Mouse (Mus musculus): ENCODE data around the gene Nrxn1. TPM values are rescaled to one million over a fixed set of nuclear protein-coding genes. Genes with fewer than 3 reads are reported as not detected.
A peak's percentile ranks its signal among the peaks of the same experiment; 100 is the strongest.

Nrxn1 gene
- polyA plus RNA-seq, 1 experiment from 2014 or later, result 7.1 TPM

DNA sequence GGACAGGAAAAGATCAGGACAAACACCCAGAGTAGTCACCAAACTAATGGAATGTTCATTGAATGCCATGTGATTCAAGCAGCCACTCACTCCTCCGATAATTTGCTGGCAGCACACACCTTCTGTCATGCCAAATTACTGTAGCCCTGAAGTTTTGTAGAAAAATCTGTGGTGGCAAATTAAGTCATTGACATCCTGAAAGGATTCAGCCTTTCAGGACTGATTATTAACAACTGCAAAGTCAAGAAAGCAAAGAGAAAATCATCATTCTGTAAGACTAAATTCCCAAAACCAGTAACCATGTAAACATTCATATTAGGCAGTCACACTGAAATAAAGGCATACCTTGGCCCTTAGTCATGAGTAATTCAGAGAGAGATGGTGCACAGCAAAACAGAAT is 662.7 kb downstream of the Nrxn1 start:
- 77% methylated on average over 1 of the region's 1 CpGs for WGBS
- H3K36me3 ChIP-seq, result no peaks in the 10 kb centered on the region
- ATAC-seq (ENCODE audit: insufficient read depth, low FRiP score, low read depth), result no peak

DNA sequence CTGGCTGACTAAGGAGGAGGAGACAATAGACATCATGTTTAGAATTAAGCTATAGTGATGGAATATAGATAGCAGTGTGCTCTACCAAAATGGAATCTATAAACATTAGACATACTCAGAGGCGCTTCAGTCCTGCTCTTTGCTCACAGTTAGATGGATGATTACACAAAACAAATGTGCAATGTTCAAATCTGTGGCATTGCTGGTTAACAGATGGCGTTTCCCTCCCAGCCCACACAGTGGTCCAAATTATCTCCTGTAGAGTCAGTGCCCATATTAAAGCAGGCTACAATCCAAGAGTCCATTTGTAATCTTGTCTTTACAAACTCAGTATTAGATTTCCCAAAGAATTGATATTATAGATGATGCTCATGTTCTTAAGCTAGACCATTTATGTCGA is 666.9 kb downstream of the Nrxn1 start:
- Histone ChIP-seq H3K9ac (no peak overlapping the region), H3K9me3 (no peaks in the 10 kb centered on the region), H3K4me3 (replicated peaks) (no peak overlapping the region), H3K4me2 (no peak overlapping the region), H3K4me1 (no peaks in the 10 kb centered on the region), H3K36me3 (no peaks in the 10 kb centered on the region), H3K27ac (no peak overlapping the region), H3K27me3 (replicated peaks) (no peaks in the 10 kb centered on the region)
- 78% methylated on average over 3 of the region's 3 CpGs for WGBS
- ATAC-seq (ENCODE audit: insufficient read depth, low FRiP score, low read depth), result no peak

More for the DNA sequence above, 662.7 kb downstream of the Nrxn1 start:
- Histone ChIP-seq H3K27me3 (replicated peaks) (no peaks in the 10 kb centered on the region), H3K9me3 (no peaks in the 10 kb centered on the region), H3K9ac (no peak overlapping the region), H3K4me3 (replicated peaks) (no peak overlapping the region), H3K4me2 (no peak overlapping the region), H3K4me1 (no peaks in the 10 kb centered on the region), H3K27ac (no peak overlapping the region)

DNA sequence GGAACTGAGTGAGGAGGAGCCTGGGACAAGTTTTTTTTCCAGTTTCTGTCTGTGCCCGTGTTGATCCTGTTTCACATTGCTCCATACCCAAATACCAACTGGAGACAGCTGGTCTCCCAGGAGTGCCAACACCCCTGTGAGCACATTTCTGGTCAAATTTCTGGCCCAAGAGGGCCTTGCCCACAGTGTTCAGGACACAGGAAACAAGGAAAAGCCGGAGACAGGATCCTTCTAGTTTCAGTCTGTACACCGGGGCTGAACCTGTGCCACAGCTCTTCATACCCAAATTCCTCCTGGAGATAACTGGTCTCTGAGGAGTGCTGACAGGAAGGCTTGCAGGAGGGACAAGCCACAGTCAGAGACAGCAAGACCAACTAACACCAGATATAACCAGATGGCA is 670.3 kb downstream of the Nrxn1 start:
- Histone ChIP-seq H3K4me1 (no peaks in the 10 kb centered on the region), H3K9ac (no peak overlapping the region), H3K36me3 (no peaks in the 10 kb centered on the region), H3K27ac (no peak overlapping the region), H3K4me2 (no peak overlapping the region), H3K4me3 (replicated peaks) (no peak overlapping the region), H3K27me3 (replicated peaks) (no peaks in the 10 kb centered on the region), H3K9me3 (no peaks in the 10 kb centered on the region)
- no peak for ATAC-seq (ENCODE audit: insufficient read depth, low FRiP score, low read depth)
- WGBS, result 83% methylated on average over 3 of the region's 3 CpGs

DNA sequence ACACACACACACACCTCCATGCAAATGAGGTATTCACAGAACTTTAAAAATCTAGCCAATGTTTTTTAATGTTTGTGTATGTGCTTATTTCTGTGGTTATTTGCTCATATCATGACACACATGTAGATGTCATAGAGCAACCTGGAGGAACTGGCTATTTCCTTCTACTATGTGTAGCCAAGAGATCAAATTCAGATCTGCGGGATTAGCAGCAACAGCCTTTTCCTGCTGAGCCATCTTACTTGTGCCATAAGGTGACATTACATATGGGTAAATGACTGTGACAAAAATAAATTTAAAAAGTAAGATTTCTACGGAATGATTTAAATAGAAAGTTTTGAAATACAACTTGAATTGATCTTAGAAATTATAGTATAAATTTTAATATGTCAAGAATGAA is 672.1 kb downstream of the Nrxn1 start:
- ATAC-seq (ENCODE audit: insufficient read depth, low FRiP score, low read depth), result no peak
- Histone ChIP-seq H3K9ac (no peak overlapping the region), H3K4me2 (no peak overlapping the region), H3K9me3 (no peaks in the 10 kb centered on the region), H3K36me3 (no peaks in the 10 kb centered on the region), H3K4me3 (replicated peaks) (no peak overlapping the region), H3K27me3 (replicated peaks) (no peaks in the 10 kb centered on the region), H3K4me1 (no peaks in the 10 kb centered on the region), H3K27ac (no peak overlapping the region)
- 84% methylated on average over 2 of the region's 2 CpGs for WGBS

DNA sequence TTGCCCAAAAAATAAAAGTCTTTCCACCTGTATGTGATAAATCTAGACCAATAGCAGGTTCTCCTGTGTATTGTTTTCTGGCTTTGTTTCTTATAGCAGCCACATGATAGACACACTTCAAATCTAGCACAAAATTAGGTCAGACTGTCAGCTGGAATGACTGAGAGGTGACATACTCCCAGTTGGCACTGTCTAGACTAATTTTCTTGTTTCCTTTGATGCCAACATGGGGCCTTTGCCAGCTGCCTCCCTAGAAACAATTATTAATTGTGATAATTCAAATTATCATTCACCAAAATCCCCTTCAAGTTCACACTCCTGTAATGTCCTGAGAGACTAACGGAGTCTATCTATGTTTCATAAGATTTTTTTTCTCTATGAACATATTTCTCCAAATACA is 673.3 kb downstream of the Nrxn1 start:
- no peaks in the 10 kb centered on the region for H3K36me3 ChIP-seq
- WGBS, result 91% methylated on average over 1 of the region's 1 CpGs
- no peak overlapping the region for H3K4me2 ChIP-seq
- H3K9me3 ChIP-seq, result no peaks in the 10 kb centered on the region
- ATAC-seq (ENCODE audit: insufficient read depth, low FRiP score, low read depth), result no peak
- H3K4me1 ChIP-seq, result no peaks in the 10 kb centered on the region
- H3K27me3 ChIP-seq (replicated peaks), result no peaks in the 10 kb centered on the region
- H3K4me3 ChIP-seq (replicated peaks), result no peak overlapping the region
- no peak overlapping the region for H3K27ac ChIP-seq
- H3K9ac ChIP-seq, result no peak overlapping the region

DNA sequence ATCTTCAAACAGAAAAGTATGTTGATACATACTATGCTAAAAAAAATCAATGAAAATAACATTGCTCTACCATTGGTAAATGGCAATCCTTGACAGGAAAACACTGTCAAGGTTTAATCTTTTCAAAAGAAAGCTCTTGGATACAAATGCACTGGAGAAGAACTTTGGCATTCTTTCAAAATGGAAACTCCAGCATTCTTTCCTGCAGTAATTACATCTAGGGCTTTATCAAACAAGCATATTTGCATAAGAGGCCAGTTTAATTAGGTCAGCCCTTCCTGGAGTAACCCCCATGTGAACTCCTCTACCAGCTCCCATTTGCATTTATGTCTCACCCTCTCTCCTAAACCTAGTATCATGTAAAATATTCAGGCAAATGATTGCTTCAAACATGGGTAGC is 696.5 kb downstream of the Nrxn1 start:
- Histone ChIP-seq H3K9ac (no peak overlapping the region), H3K36me3 (no peaks in the 10 kb centered on the region), H3K4me3 (replicated peaks) (no peak overlapping the region), H3K4me2 (no peak overlapping the region), H3K9me3 (no peaks in the 10 kb centered on the region), H3K27ac (no peak overlapping the region), H3K27me3 (replicated peaks) (no peaks in the 10 kb centered on the region), H3K4me1 (no peaks in the 10 kb centered on the region)
- ATAC-seq (ENCODE audit: insufficient read depth, low FRiP score, low read depth), result no peak

DNA sequence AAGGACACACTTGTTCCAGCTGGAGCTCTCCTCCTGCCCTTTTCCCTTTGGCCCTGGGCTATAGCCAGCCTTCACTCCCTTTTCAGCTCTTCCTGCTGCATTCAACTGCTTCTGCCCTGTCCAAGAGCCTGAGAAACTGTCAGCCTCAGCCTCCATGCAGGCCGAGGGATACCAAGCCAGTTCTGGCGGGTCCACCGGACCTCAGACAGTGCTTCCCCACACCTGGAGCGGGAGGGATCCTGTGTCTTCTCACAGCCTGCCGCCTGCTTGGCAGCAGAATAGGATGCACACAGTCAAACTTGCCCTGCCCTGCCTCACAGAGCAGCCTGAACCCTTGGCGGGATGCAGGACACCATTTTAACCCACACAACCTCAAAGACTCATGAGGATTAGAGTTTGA is 698.3 kb downstream of the Nrxn1 start:
- no peaks in the 10 kb centered on the region for H3K27me3 ChIP-seq (replicated peaks)
- no peaks in the 10 kb centered on the region for H3K4me1 ChIP-seq
- H3K4me2 ChIP-seq, result no peak overlapping the region
- H3K4me3 ChIP-seq (replicated peaks), result no peak overlapping the region
- WGBS, result 85% methylated on average over 6 of the region's 6 CpGs
- no peaks in the 10 kb centered on the region for H3K36me3 ChIP-seq
- no peak overlapping the region for H3K9ac ChIP-seq
- no peak for ATAC-seq (ENCODE audit: insufficient read depth, low FRiP score, low read depth)
- H3K9me3 ChIP-seq, result no peaks in the 10 kb centered on the region
- H3K27ac ChIP-seq, result no peak overlapping the region

DNA sequence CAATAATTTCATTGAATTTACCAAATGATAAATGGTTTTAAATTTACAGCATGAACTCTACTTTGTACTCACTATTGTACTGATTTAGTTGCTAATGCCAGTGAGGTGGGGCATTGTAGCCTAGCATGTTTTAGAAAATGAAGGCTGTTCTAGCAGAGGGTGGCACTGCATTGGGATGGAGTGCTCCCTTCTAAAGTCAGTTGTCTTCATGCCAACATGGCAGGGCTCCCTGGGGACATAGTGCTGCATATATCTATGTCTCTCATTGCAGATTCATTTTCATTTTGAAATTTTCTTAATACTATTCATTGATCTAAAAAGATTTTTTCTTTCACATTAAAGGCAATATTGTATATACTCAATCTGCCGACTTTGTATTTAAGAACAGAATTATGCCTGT is 700.1 kb downstream of the Nrxn1 start:
- ATAC-seq (ENCODE audit: insufficient read depth, low FRiP score, low read depth), result no peak
- Histone ChIP-seq H3K9me3 (no peaks in the 10 kb centered on the region), H3K27ac (no peak overlapping the region), H3K36me3 (no peaks in the 10 kb centered on the region), H3K4me3 (replicated peaks) (no peak overlapping the region), H3K4me1 (no peaks in the 10 kb centered on the region), H3K27me3 (replicated peaks) (no peaks in the 10 kb centered on the region), H3K9ac (no peak overlapping the region), H3K4me2 (no peak overlapping the region)
- WGBS, result 93% methylated on average over 1 of the region's 1 CpGs

DNA sequence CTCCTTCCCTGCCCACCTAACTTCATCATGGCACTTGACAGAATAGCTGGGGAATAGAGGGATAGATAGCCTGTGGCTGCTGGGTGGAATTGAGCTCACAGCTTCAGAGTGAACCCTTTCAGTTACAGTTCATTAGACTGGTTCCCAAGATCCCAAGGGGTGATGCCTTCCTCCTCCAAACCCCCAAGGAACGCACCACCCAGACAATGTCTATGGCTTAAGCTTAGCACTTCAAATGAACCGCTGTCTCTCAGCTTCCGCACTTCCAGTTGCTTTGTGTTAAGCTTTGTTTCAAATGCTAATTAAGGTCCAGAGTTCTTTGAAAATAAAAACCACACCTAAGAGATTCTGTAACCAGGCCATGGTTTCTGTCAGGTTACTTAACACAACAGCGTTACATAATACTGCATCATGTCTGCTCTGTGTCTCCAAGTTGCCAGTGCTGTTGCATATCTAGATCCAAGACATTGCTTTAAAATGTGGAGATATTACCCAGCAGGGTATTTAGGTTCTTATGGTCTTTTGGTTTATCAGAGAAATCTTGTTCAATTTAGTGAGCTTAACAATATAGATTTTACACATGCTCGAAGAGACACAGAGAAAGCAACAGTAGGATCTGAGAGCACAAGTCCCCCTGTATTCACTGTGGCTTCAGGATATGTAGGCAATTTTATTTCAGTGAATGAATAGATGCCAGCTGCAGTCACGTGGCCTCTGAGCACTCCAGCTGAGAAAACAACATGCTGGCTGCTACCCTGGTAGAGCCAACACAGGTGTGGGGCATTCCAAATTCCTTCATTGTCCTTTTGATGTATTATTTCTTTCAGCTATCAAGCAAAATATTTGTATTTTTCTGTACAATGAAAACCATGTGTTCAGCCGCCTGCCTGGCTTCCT is 702.3 kb downstream of the Nrxn1 start:
- WGBS, result 57% methylated on average over 7 of the region's 7 CpGs
- Histone ChIP-seq H3K9ac (no peak overlapping the region), H3K36me3 (no peaks in the 10 kb centered on the region), H3K4me1 (no peaks in the 10 kb centered on the region), H3K4me2 (no peak overlapping the region), H3K4me3 (replicated peaks) (no peak overlapping the region), H3K9me3 (no peaks in the 10 kb centered on the region), H3K27me3 (replicated peaks) (no peaks in the 10 kb centered on the region), H3K27ac (no peak overlapping the region)
- no peak for ATAC-seq (ENCODE audit: insufficient read depth, low FRiP score, low read depth)

DNA sequence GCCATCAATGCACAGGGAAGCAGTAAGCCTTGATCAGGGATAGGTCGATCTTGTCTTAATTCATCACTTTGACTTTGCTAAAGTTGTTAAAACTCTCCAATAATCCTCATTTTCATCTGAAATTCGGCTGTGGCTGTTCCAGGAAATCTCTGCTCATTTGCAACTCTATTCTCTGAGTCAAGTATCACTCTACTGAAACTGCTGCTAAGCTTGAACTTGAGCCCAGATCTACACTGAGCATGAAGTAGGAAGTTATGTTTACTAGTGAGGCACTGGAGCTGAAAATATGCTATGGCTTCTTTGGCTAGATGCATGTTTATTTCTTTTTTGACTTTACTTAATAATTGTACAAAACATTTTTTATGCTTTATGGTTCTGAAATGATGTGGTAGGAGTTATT is 708.0 kb downstream of the Nrxn1 start:
- WGBS, result 67% methylated on average over 2 of the region's 2 CpGs
- ATAC-seq (ENCODE audit: insufficient read depth, low FRiP score, low read depth), result no peak
- H3K27me3 ChIP-seq (replicated peaks), result no peaks in the 10 kb centered on the region
- H3K4me2 ChIP-seq, result no peak overlapping the region
- H3K9ac ChIP-seq, result no peak overlapping the region
- H3K36me3 ChIP-seq, result no peaks in the 10 kb centered on the region
- H3K9me3 ChIP-seq, result no peaks in the 10 kb centered on the region
- no peak overlapping the region for H3K27ac ChIP-seq
- no peaks in the 10 kb centered on the region for H3K4me1 ChIP-seq
- H3K4me3 ChIP-seq (replicated peaks), result no peak overlapping the region

DNA sequence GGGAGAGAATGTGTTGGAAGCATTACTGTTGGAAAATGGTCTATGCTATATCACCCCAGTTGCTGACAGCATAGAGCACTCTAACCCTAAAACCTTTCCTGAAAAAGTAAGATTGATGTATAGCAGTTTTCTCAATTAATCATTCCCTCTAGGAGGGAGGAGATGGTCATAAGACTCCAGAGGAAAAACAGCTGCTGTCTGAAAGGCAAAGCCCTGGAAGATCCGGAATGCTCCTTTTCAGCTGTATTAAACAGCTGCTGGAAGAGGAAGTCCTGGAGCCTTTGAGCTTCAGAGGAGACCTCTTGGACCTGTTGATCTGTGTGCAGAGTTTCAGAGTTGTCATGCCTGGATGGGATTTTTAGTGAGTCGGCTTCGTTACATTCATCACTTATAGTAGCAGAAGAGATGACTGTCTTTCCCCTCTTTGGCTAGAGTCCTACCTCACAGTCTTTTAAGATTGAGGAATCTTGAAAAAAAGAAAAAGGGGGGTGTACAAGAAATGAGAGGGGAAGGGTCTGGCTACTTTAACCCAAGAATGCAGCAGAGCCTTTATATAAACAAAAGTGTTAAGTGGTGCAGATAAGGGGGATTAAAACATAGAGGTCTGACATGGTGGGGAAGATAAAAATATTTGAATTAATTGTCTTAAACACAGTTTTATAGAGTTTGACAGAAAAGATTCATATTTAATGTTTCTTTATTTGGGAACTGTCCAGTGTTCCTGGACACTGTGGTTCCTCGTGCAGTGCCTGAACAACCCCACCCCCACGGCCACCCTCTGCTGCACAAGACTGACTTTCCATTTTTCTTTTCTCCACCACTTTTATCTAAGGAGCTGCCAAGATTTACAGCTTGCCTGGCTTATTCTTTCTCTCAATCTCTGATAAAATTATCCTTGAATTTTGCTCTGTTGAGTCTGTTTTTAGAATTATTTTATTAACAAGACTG is 710.1 kb downstream of the Nrxn1 start:
- no peaks in the 10 kb centered on the region for H3K4me1 ChIP-seq
- H3K4me2 ChIP-seq, result no peak overlapping the region
- no peaks in the 10 kb centered on the region for H3K36me3 ChIP-seq
- no peak overlapping the region for H3K4me3 ChIP-seq (replicated peaks)
- no peaks in the 10 kb centered on the region for H3K9me3 ChIP-seq
- 31% methylated on average over 5 of the region's 5 CpGs for WGBS
- no peaks in the 10 kb centered on the region for H3K27me3 ChIP-seq (replicated peaks)
- no peak overlapping the region for H3K9ac ChIP-seq
- no peak overlapping the region for H3K27ac ChIP-seq
- peak; percentile 60; the same call in 1 of the 2 replicates for ATAC-seq (ENCODE audit: insufficient read depth, low FRiP score, low read depth)

DNA sequence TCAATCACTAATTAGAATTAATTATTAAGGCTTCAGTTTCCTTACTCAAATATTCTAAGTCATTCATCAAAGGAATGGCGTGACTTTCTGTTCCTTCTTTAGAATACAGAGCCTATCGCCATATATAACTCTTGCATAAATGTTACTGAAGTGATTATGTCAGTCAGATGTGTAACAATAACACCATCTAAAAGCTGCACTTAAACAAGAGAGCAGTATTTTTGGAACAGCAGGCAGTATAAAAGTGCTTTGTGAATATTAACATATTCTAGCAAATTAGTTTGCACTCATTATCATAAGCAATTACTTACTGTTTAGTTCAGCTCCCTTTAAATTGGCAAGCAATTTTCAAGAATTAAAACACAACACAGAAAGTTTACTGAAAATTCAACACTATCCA is 716.3 kb downstream of the Nrxn1 start:
- Histone ChIP-seq H3K36me3 (no peaks in the 10 kb centered on the region), H3K27ac (no peak overlapping the region), H3K4me2 (no peak overlapping the region), H3K9ac (no peak overlapping the region), H3K9me3 (no peaks in the 10 kb centered on the region), H3K4me1 (no peaks in the 10 kb centered on the region), H3K4me3 (replicated peaks) (no peak overlapping the region), H3K27me3 (replicated peaks) (no peaks in the 10 kb centered on the region)
- ATAC-seq (ENCODE audit: insufficient read depth, low FRiP score, low read depth), result no peak
- WGBS, result 81% methylated on average over 2 of the region's 2 CpGs

All from stomach, embryonic 15.5 days (tissue).